Mouse (Mus musculus) liver, adult 2 months (tissue): Measurements from ENCODE around the gene Ndufa6. TPM values are rescaled to one million over a fixed set of nuclear protein-coding genes. Genes with fewer than 3 reads are reported as not detected.

Experiments
- DNase-seq: peaks from one replicate; pipeline ENCODE4 v3.0.0-alpha.2; 2011; ENCODE audit warnings: low read depth, low spot score; ENCODE audit errors: extremely low read depth
- H3K27ac ChIP-seq: fragments of 200-500 bp; replicated peaks from 2 replicates; pipeline ENCODE4 v1.5.1; 2012; ENCODE audit warnings: low read depth, mild to moderate bottlenecking, control low read depth, inconsistent platforms, low read length; ENCODE audit not compliant: insufficient read depth
- H3K27me3 ChIP-seq: fragments of 200-500 bp; 2 replicates; pipeline ENCODE4 v1.6.1; 2012; ENCODE audit warnings: mild to moderate bottlenecking, moderate library complexity, low read length, inconsistent platforms; ENCODE audit not compliant: control insufficient read depth, insufficient read depth
- H3K36me3 ChIP-seq: fragments of 200-500 bp; 2 replicates; pipeline ENCODE4 v1.6.1; 2012; ENCODE audit warnings: low read length, inconsistent platforms; ENCODE audit not compliant: control insufficient read depth, insufficient read depth
- H3K4me1 ChIP-seq: fragments of 200-500 bp; 2 replicates; pipeline ENCODE4 v1.6.1; 2011; ENCODE audit warnings: low read length; ENCODE audit not compliant: control insufficient read depth, insufficient read depth
- H3K4me3 ChIP-seq: fragments of 200-500 bp; 2 replicates; pipeline ENCODE4 v1.5.1; 2011; ENCODE audit warnings: low read depth, mild to moderate bottlenecking, control low read depth, low read length, moderate library complexity; ENCODE audit not compliant: insufficient read depth
- H3K79me2 ChIP-seq: fragments of 200-500 bp; 2 replicates; pipeline ENCODE4 v1.6.1; 2012; ENCODE audit warnings: inconsistent platforms, mild to moderate bottlenecking, low read length, moderate library complexity; ENCODE audit not compliant: control insufficient read depth, insufficient read depth
- H3K9ac ChIP-seq: fragments of 200-500 bp; 2 replicates; pipeline ENCODE4 v1.6.1; 2012; ENCODE audit warnings: low read depth, mild to moderate bottlenecking, control low read depth, inconsistent platforms, low read length
- CTCF ChIP-seq: fragments of 200-500 bp; IDR thresholded peaks from 2 replicates; pipeline ENCODE4 v1.5.1; 2011; ENCODE audit warnings: low read depth, low read length, control low read depth
- POLR2A ChIP-seq: fragments of 200-500 bp; IDR thresholded peaks from 2 replicates; pipeline ENCODE4 v1.6.1; 2011; ENCODE audit warnings: low read length, control low read depth; ENCODE audit not compliant: insufficient read depth; ENCODE audit errors: extremely low read depth
- WGBS: fragments of 180-500 bp; shearing (Covaris S2); methylation state at CpG from one replicate; pipeline ENCODE4 v1.1.7; 2018; 5-methylcytosine and 5-hydroxymethylcytosine counted together
- polyA plus RNA-seq: library from polyadenylated mRNA; depleted of rRNA; stranded (reverse); fragments of >200 nt; gene quantifications from 2 replicates; pipeline ENCODE4 v1.2.3, GENCODE M21; 2012
- total RNA-seq: library from RNA; depleted of rRNA; stranded (reverse); fragments of >200 nt; gene quantifications from 2 replicates; pipeline ENCODE4 v1.2.3, GENCODE M21; 2014

The Ndufa6 gene
- total and polyA plus RNA-seq, 2 experiments, result 441 to 1,175 TPM

- peak overlapping the region; percentile 27; the same call in 1 of the 2 replicates for H3K9ac ChIP-seq
- 71% methylated on average over 4 of the region's 4 CpGs for WGBS
- no peaks in the 10 kb centered on the region for H3K79me2 ChIP-seq
- H3K36me3 ChIP-seq, result no peaks in the 10 kb centered on the region
- peak; percentile 60 for DNase-seq
- no peaks in the 10 kb centered on the region for H3K27me3 ChIP-seq
- TF ChIP-seq POLR2A (no peak), CTCF (no peak)
- peak overlapping the region; percentile 98 for H3K27ac ChIP-seq
- no peak overlapping the region for H3K4me3 ChIP-seq
- H3K4me1 ChIP-seq, result peaks cover 17% of the 10 kb centered on the region
Observed at GRCm38 (mm10) chr15:82362234-82362633, 8.1 kb upstream of the Ndufa6 start.

- Histone ChIP-seq H3K79me2 (no peaks in the 10 kb centered on the region), H3K27ac (peak overlapping the region; percentile 98), H3K4me1 (peaks cover 17% of the 10 kb centered on the region), H3K4me3 (no peak overlapping the region), H3K9ac (peak overlapping the region; percentile 68), H3K27me3 (no peaks in the 10 kb centered on the region), H3K36me3 (no peaks in the 10 kb centered on the region)
- peak; percentile 93 for DNase-seq
- TF ChIP-seq CTCF (peak; percentile 71), POLR2A (0 out of 2 replicates have a peak, but pooled peaks have one; percentile 19)
- WGBS, result 8% methylated on average over 11 of the region's 11 CpGs
Observed at GRCm38 (mm10) chr15:82361459-82362018, 7.4 kb upstream of the Ndufa6 start.

- H3K79me2 ChIP-seq, result peaks cover 4% of the 10 kb centered on the region
- TF ChIP-seq CTCF (no peak), POLR2A (no peak)
- peak overlapping the region; percentile 61 for H3K27ac ChIP-seq
- H3K4me3 ChIP-seq, result peak overlapping the region; percentile 37
- peaks cover 17% of the 10 kb centered on the region for H3K4me1 ChIP-seq
- H3K27me3 ChIP-seq, result no peaks in the 10 kb centered on the region
- peak overlapping the region; percentile 48 for H3K9ac ChIP-seq
- H3K36me3 ChIP-seq, result no peaks in the 10 kb centered on the region
- WGBS, result 59% methylated on average over 22 of the region's 22 CpGs
- DNase-seq, result peak; percentile 75
Observed at GRCm38 (mm10) chr15:82358431-82359260, 4.5 kb upstream of the Ndufa6 start.

GRCm38 (mm10) chr15:82353745-82354113, 393 bp downstream of the Ndufa6 start:
- TF ChIP-seq POLR2A (no peak), CTCF (no peak)
- WGBS, result under 1% methylated on average over 23 of the region's 23 CpGs
- no peak for DNase-seq

GRCm38 (mm10) chr15:82353078-82353744, 911 bp downstream of the Ndufa6 start:
- 6% methylated on average over 14 of the region's 14 CpGs for WGBS
- H3K27me3 ChIP-seq, result no peaks in the 10 kb centered on the region
- H3K79me2 ChIP-seq, result peaks cover 24% of the 10 kb centered on the region
- H3K4me3 ChIP-seq, result peak overlapping the region; percentile 90
- H3K36me3 ChIP-seq, result peaks cover 17% of the 10 kb centered on the region
- DNase-seq, result peak; percentile 60
- H3K4me1 ChIP-seq, result peaks cover 25% of the 10 kb centered on the region
- H3K9ac ChIP-seq, result peak overlapping the region; percentile 97
- peak overlapping the region; percentile 95 for H3K27ac ChIP-seq
- TF ChIP-seq POLR2A (no peak), CTCF (no peak)

More at GRCm38 (mm10) chr15:82353745-82354113, 393 bp downstream of the Ndufa6 start:
- Histone ChIP-seq H3K4me3 (peak overlapping the region; percentile 90), H3K36me3 (peaks cover 14% of the 10 kb centered on the region), H3K27ac (peak overlapping the region; percentile 95), H3K27me3 (no peaks in the 10 kb centered on the region), H3K9ac (peak overlapping the region; percentile 97), H3K79me2 (peaks cover 21% of the 10 kb centered on the region), H3K4me1 (peaks cover 20% of the 10 kb centered on the region)
